Comparison of ENCODE assay signal across 21 mouse cellular contexts in genomic region chr6:5517091-5517490, GRCm38 (mm10).
"Had no signal": no experiment of that assay in that cellular context is flagged by ENCODE, and none has a peak within 500 bp of the region (broad histone marks: within the 10 kb centered on the region; RNA-seq: fewer than 3 reads in every experiment).

No protein-coding gene starts in this region.

- H3K27ac ChIP-seq: kidney, postnatal 0 days; layer of hippocampus, adult 2 months; limb, embryonic 10.5 days; limb, embryonic 13.5 days; liver, embryonic 13.5 days; midbrain, embryonic 12.5 days; neural tube, embryonic 12.5 days; neural tube, embryonic 15.5 days; stomach, postnatal 0 days had no signal

- H3K4me3 ChIP-seq: layer of hippocampus, adult 2 months; limb, embryonic 10.5 days; limb, embryonic 13.5 days; liver, embryonic 13.5 days; midbrain, embryonic 12.5 days; neural tube, embryonic 12.5 days; neural tube, embryonic 15.5 days had no signal

- H3K4me1 ChIP-seq: limb, embryonic 10.5 days; limb, embryonic 13.5 days; liver, embryonic 13.5 days; midbrain, embryonic 12.5 days; neural tube, embryonic 12.5 days; neural tube, embryonic 15.5 days had no signal

- H3K36me3 ChIP-seq: limb, embryonic 10.5 days; limb, embryonic 13.5 days; liver, embryonic 13.5 days; midbrain, embryonic 12.5 days; neural tube, embryonic 12.5 days; neural tube, embryonic 15.5 days had no signal

- H3K9me3 ChIP-seq: limb, embryonic 10.5 days; limb, embryonic 13.5 days; liver, embryonic 13.5 days; midbrain, embryonic 12.5 days; neural tube, embryonic 12.5 days; neural tube, embryonic 15.5 days had no signal

- DNase-seq: kidney, postnatal 25 days; layer of hippocampus, adult 9-11 months; liver; liver, embryonic 13.5 days; lung, adult 2 months; lung, postnatal 14 days; lung, postnatal 4 days; right cerebral cortex, adult 18-20 months; right cerebral cortex, postnatal 14 days; right cerebral cortex, postnatal 4 days; thymus, adult 2 months; thymus, postnatal 14 days; thymus, postnatal 4 days had no signal

- H3K9ac ChIP-seq: limb, embryonic 13.5 days; liver, embryonic 13.5 days; midbrain, embryonic 12.5 days; neural tube, embryonic 12.5 days; neural tube, embryonic 15.5 days had no signal

- H3K4me2 ChIP-seq: limb, embryonic 13.5 days; liver, embryonic 13.5 days; midbrain, embryonic 12.5 days; neural tube, embryonic 12.5 days; neural tube, embryonic 15.5 days had no signal

- H3K27me3 ChIP-seq: limb, embryonic 13.5 days; liver, embryonic 13.5 days; midbrain, embryonic 12.5 days; neural tube, embryonic 12.5 days; neural tube, embryonic 15.5 days had no signal
